Mouse (Mus musculus) G1E (cell line): ENCODE data around the gene Vmn1r111. TPM values are rescaled to one million over a fixed set of nuclear protein-coding genes. Genes with fewer than 3 reads are reported as not detected.
"Not testable (repeated sequence)": the region's sequence is repeated elsewhere in the genome, so short reads cannot be mapped to it uniquely, and the experiment has no call there.

Source experiments
- ATAC-seq: 2 replicates; pipeline ENCODE4 v1.8.0; 2016; ENCODE audit warnings: mild to moderate bottlenecking; ENCODE audit not compliant: insufficient number of reproducible peaks, poor library complexity, low FRiP score, severe bottlenecking; ENCODE audit errors: extremely low read depth
- DNase-seq: peaks from one replicate; pipeline ENCODE4 v3.0.0; 2012; ENCODE audit warnings: low spot score
- H3K27me3 ChIP-seq: 2 replicates; pipeline ENCODE4 v1.6.1; 2012; ENCODE audit warnings: mild to moderate bottlenecking, low read length, inconsistent platforms; ENCODE audit not compliant: insufficient read depth
- H3K36me3 ChIP-seq: replicated peaks from 2 replicates; pipeline ENCODE3; 2012; ENCODE audit warnings: mild to moderate bottlenecking, inconsistent platforms
- H3K4me1 ChIP-seq: 2 replicates; pipeline ENCODE4 v1.6.1; 2012; ENCODE audit warnings: low read depth, low read length, inconsistent platforms, mixed read lengths; ENCODE audit not compliant: insufficient read depth
- H3K4me3 ChIP-seq: 2 replicates; pipeline ENCODE4 v1.5.1; 2012; ENCODE audit warnings: low read depth, mild to moderate bottlenecking, inconsistent platforms, low read length, moderate library complexity, mixed read lengths
- H3K9me3 ChIP-seq: replicated peaks from 2 replicates; pipeline ENCODE4 v1.6.1; 2012; ENCODE audit warnings: inconsistent platforms
- polyA plus RNA-seq: library from polyadenylated mRNA; stranded (reverse); fragments of >175 nt; gene quantifications from 2 replicates; pipeline ENCODE4 v1.2.3, GENCODE M21; 2012
- total RNA-seq, 2 experiments: library from RNA; stranded (forward) in 1 of 2; stranded (reverse) in 1 of 2; fragments of 200-1000 nt in 1 of 2; fragments of >200 nt in 1 of 2; fragmentation: Nextera tagmentation in 1 of 2; gene quantifications; 2 replicates each; pipeline ENCODE4 v1.2.3; 2014 to 2017

Vmn1r111 gene
- total RNA-seq (2014; fragmentation: Nextera tagmentation), result not detected in 2 replicates
- total RNA-seq (2017), result not detected in 2 replicates
- not detected in 2 replicates for polyA plus RNA-seq

DNA sequence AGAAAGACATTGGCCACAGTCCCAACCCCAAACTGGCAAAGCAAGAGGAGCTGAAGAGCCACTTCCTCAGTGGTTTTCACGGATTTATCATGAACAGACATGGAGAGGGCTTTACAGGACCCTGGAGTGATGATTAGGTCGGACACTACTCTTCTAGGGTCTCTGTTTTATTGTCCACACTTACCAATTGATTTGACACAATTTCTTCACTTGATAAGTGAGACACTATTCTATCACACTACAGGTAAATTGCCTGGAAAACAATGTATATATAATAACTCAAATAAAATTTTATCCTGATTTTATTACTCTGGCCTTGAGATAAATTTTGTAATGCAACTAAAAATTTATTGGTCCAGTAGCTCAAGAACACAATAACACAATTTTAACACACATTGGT is at the start of gene Vmn1r111:
TSS of gene Vmn1r111 (minus strand) at position 101 of the 400 bp plus-strand sequence.
- not testable (repeated sequence) for ATAC-seq, DNase-seq, H3K4me1 ChIP-seq, H3K9me3 ChIP-seq, H3K36me3 ChIP-seq, H3K4me3 ChIP-seq, H3K27me3 ChIP-seq

- not testable (repeated sequence) for ATAC-seq, H3K4me1 ChIP-seq, H3K9me3 ChIP-seq, H3K4me3 ChIP-seq, H3K27me3 ChIP-seq, DNase-seq, H3K36me3 ChIP-seq
Measured at GRCm38 (mm10) chr7:20730524-20730923, 27.5 kb upstream of the Vmn1r111 start, which contains the start of gene Gm10668. Gene Gm10668, minus strand, starts transcription at chr7:20730624.

- not testable (repeated sequence) for H3K36me3 ChIP-seq, ATAC-seq, DNase-seq, H3K4me3 ChIP-seq, H3K4me1 ChIP-seq, H3K9me3 ChIP-seq, H3K27me3 ChIP-seq
Measured at GRCm38 (mm10) chr7:20668618-20669017, 34.4 kb downstream of the Vmn1r111 start, which contains the start of gene Vmn1r107. Gene Vmn1r107, plus strand, starts transcription at chr7:20668918.

Other genes starting within 250 kb of the Vmn1r111 start
- not detected in 2 replicates for gene Gm10670, start 228.3 kb downstream of the Vmn1r111 start, total RNA-seq (2014; fragmentation: Nextera tagmentation)
- not detected in 2 replicates for gene Gm10670, start 228.3 kb downstream of the Vmn1r111 start, total RNA-seq (2017)
- gene Gm10670, start 228.3 kb downstream of the Vmn1r111 start, polyA plus RNA-seq, result not detected in 2 replicates
- gene Vmn1r103, start 192.7 kb downstream of the Vmn1r111 start, total RNA-seq (2014; fragmentation: Nextera tagmentation), result not detected in 2 replicates
- not detected in 2 replicates for gene Vmn1r103, start 192.7 kb downstream of the Vmn1r111 start, total RNA-seq (2017)
- gene Vmn1r103, start 192.7 kb downstream of the Vmn1r111 start, polyA plus RNA-seq, result not detected in 2 replicates
- gene Vmn1r104, start 169.4 kb downstream of the Vmn1r111 start, total RNA-seq (2014; fragmentation: Nextera tagmentation), result not detected in 2 replicates
- 0.16 TPM in 1 of 2 replicates, not detected in the other for gene Vmn1r104, start 169.4 kb downstream of the Vmn1r111 start, total RNA-seq (2017)
- gene Vmn1r104, start 169.4 kb downstream of the Vmn1r111 start, polyA plus RNA-seq, result not detected in 2 replicates
- gene Gm5726, start 157.5 kb downstream of the Vmn1r111 start, total RNA-seq (2014; fragmentation: Nextera tagmentation), result not detected in 2 replicates
- gene Gm5726, start 157.5 kb downstream of the Vmn1r111 start, total RNA-seq (2017), result not detected in 2 replicates
- gene Gm5726, start 157.5 kb downstream of the Vmn1r111 start, polyA plus RNA-seq, result not detected in 2 replicates
- gene Gm4141, start 127.0 kb downstream of the Vmn1r111 start, total RNA-seq (2014; fragmentation: Nextera tagmentation), result not detected in 2 replicates
- not detected in 2 replicates for gene Gm4141, start 127.0 kb downstream of the Vmn1r111 start, total RNA-seq (2017)
- gene Gm4141, start 127.0 kb downstream of the Vmn1r111 start, polyA plus RNA-seq, result not detected in 2 replicates
- gene Gm4513, start 104.2 kb downstream of the Vmn1r111 start, total RNA-seq (2014; fragmentation: Nextera tagmentation), result not detected in 2 replicates
- gene Gm4513, start 104.2 kb downstream of the Vmn1r111 start, total RNA-seq (2017), result not detected in 2 replicates
- gene Gm4513, start 104.2 kb downstream of the Vmn1r111 start, polyA plus RNA-seq, result not detected in 2 replicates
- gene Vmn1r107, start 34.3 kb downstream of the Vmn1r111 start, total RNA-seq (2014; fragmentation: Nextera tagmentation), result not detected in 2 replicates
- gene Vmn1r107, start 34.3 kb downstream of the Vmn1r111 start, total RNA-seq (2017), result not detected in 2 replicates
- gene Vmn1r107, start 34.3 kb downstream of the Vmn1r111 start, polyA plus RNA-seq, result not detected in 2 replicates
- gene Gm10668, start 27.4 kb upstream of the Vmn1r111 start, total RNA-seq (2014; fragmentation: Nextera tagmentation), result not detected in 2 replicates
- not detected in 2 replicates for gene Gm10668, start 27.4 kb upstream of the Vmn1r111 start, total RNA-seq (2017)
- gene Gm10668, start 27.4 kb upstream of the Vmn1r111 start, polyA plus RNA-seq, result not detected in 2 replicates
- not detected in 2 replicates for gene Vmn1r112, start 68.0 kb upstream of the Vmn1r111 start, total RNA-seq (2014; fragmentation: Nextera tagmentation)
- gene Vmn1r112, start 68.0 kb upstream of the Vmn1r111 start, total RNA-seq (2017), result not detected in 2 replicates
- not detected in 2 replicates for gene Vmn1r112, start 68.0 kb upstream of the Vmn1r111 start, polyA plus RNA-seq
- not detected in 2 replicates for gene Vmn1r113, start 84.1 kb upstream of the Vmn1r111 start, total RNA-seq (2014; fragmentation: Nextera tagmentation)
- gene Vmn1r113, start 84.1 kb upstream of the Vmn1r111 start, total RNA-seq (2017), result not detected in 2 replicates
- gene Vmn1r113, start 84.1 kb upstream of the Vmn1r111 start, polyA plus RNA-seq, result not detected in 2 replicates
- not detected in 2 replicates for gene Vmn1r114, start 109.0 kb upstream of the Vmn1r111 start, total RNA-seq (2014; fragmentation: Nextera tagmentation)
- gene Vmn1r114, start 109.0 kb upstream of the Vmn1r111 start, total RNA-seq (2017), result not detected in 2 replicates
- not detected in 2 replicates for gene Vmn1r114, start 109.0 kb upstream of the Vmn1r111 start, polyA plus RNA-seq
- not detected in 2 replicates for gene Vmn1r115, start 141.8 kb upstream of the Vmn1r111 start, total RNA-seq (2014; fragmentation: Nextera tagmentation)
- not detected in 2 replicates for gene Vmn1r115, start 141.8 kb upstream of the Vmn1r111 start, total RNA-seq (2017)
- gene Vmn1r115, start 141.8 kb upstream of the Vmn1r111 start, polyA plus RNA-seq, result not detected in 2 replicates
- not detected in 2 replicates for gene Vmn1r116, start 169.0 kb upstream of the Vmn1r111 start, total RNA-seq (2014; fragmentation: Nextera tagmentation)
- 0.17 TPM in 1 of 2 replicates, not detected in the other for gene Vmn1r116, start 169.0 kb upstream of the Vmn1r111 start, total RNA-seq (2017)
- not detected in 2 replicates for gene Vmn1r116, start 169.0 kb upstream of the Vmn1r111 start, polyA plus RNA-seq
- not detected in 2 replicates for gene Vmn1r117, start 180.9 kb upstream of the Vmn1r111 start, total RNA-seq (2014; fragmentation: Nextera tagmentation)
- gene Vmn1r117, start 180.9 kb upstream of the Vmn1r111 start, total RNA-seq (2017), result not detected in 2 replicates
- gene Vmn1r117, start 180.9 kb upstream of the Vmn1r111 start, polyA plus RNA-seq, result not detected in 2 replicates
- gene Vmn1r118, start 209.1 kb upstream of the Vmn1r111 start, total RNA-seq (2014; fragmentation: Nextera tagmentation), result not detected in 2 replicates
- gene Vmn1r118, start 209.1 kb upstream of the Vmn1r111 start, total RNA-seq (2017), result not detected in 2 replicates
- not detected in 2 replicates for gene Vmn1r118, start 209.1 kb upstream of the Vmn1r111 start, polyA plus RNA-seq